11 mouse cellular contexts compared by ENCODE assay signal in genomic region chr17:5377151-5377929, GRCm38 (mm10). TPM values are rescaled to one million over a fixed set of nuclear protein-coding genes. Genes with fewer than 3 reads are reported as not detected.
DNase-seq lines count a peak whose midpoint lies in the region; ATAC-seq and TF ChIP-seq lines count a peak whose summit lies in the region.
"Had no signal": no experiment of that assay in that cellular context is flagged by ENCODE, and none has a peak within 500 bp of the region (broad histone marks: within the 10 kb centered on the region; RNA-seq: fewer than 3 reads in every experiment).

No protein-coding gene starts in this region.

- H3K27me3 ChIP-seq in forebrain, embryonic 14.5 days (replicated peaks; ENCODE audit: control insufficient read depth, insufficient read depth, low read length) = no peaks in the 10 kb centered on the region
- H3K27me3 ChIP-seq: heart, embryonic 15.5 days; lung, embryonic 15.5 days had no signal

- H3K4me3 ChIP-seq in left cerebral cortex, adult 2 months = no peak overlapping the region
- H3K4me3 ChIP-seq in forebrain, embryonic 14.5 days (ENCODE audit: low read depth, low read length) = no peak overlapping the region
- H3K4me3 ChIP-seq: heart, embryonic 15.5 days; lung, embryonic 15.5 days had no signal

- peak; percentile 79 for ATAC-seq in forebrain, embryonic 14.5 days
- peak; percentile 39; the same call in 1 of the 2 replicates for ATAC-seq in megakaryocyte progenitor cell, adult 5-6 weeks (replicated peaks; ENCODE audit: poor library complexity)

- TF ChIP-seq POLR2A in brain, embryonic 14.5 days (IDR thresholded peaks at IDR 0.05; ENCODE audit: borderline replicate concordance, extremely low read depth, insufficient read depth, insufficient read length, poor library complexity, severe bottlenecking) = no peak

- peak overlapping the region; percentile 9; the same call in 1 of the 2 replicates for H3K4me2 ChIP-seq in forebrain, embryonic 14.5 days (ENCODE audit: low read length)
- H3K4me2 ChIP-seq: heart, embryonic 15.5 days; lung, embryonic 15.5 days had no signal

- no peak for TF ChIP-seq CTCF in left cerebral cortex, adult 2 months (IDR thresholded peaks at IDR 0.05)
- TF ChIP-seq CTCF in brain, embryonic 14.5 days (IDR thresholded peaks at IDR 0.05; ENCODE audit: borderline replicate concordance, extremely low read depth, insufficient read depth, insufficient read length) = no peak

- peak overlapping the region; percentile 50; the same call in 1 of the 2 replicates for H3K27ac ChIP-seq in left cerebral cortex, adult 2 months
- H3K27ac ChIP-seq in forebrain, embryonic 14.5 days (ENCODE audit: low read depth, low read length) = no peak overlapping the region; the same call in 1 of the 2 replicates
- H3K27ac ChIP-seq: heart, embryonic 15.5 days; lung, embryonic 15.5 days had no signal

- no peaks in the 10 kb centered on the region for H3K9me3 ChIP-seq in forebrain, embryonic 14.5 days (replicated peaks; ENCODE audit: control insufficient read depth, low read length)
- H3K9me3 ChIP-seq: heart, embryonic 15.5 days; lung, embryonic 15.5 days had no signal

- peaks cover 10% of the 10 kb centered on the region; the same call in 1 of the 2 replicates for H3K4me1 ChIP-seq in forebrain, embryonic 14.5 days (ENCODE audit: control insufficient read depth, insufficient read depth, low read length)
- H3K4me1 ChIP-seq: lung, embryonic 15.5 days had no signal

- intact Hi-C loops in left cerebral cortex, adult 2 months (cut with DNase I) = no loop called here

- no peaks in the 10 kb centered on the region for H3K36me3 ChIP-seq in forebrain, embryonic 14.5 days (ENCODE audit: control insufficient read depth, insufficient read depth, low read length)
- H3K36me3 ChIP-seq: heart, embryonic 15.5 days; lung, embryonic 15.5 days had no signal

- 30% methylated on average over 11 of the region's 11 CpGs for WGBS in forebrain, embryonic 14.5 days

- 0 out of 2 replicates have a peak overlapping the region, but pooled peaks have one; percentile 8 for H3K9ac ChIP-seq in forebrain, embryonic 14.5 days (ENCODE audit: low read length)
- H3K9ac ChIP-seq: heart, embryonic 15.5 days; lung, embryonic 15.5 days had no signal

- no peak for DNase-seq in left cerebral cortex, adult 2 months (ENCODE audit: extremely low spot score in 1 of 2, low spot score in 2 of 2)
- DNase-seq in left cerebral cortex, adult 18-20 months (ENCODE audit: low spot score in 2 of 2) = no peak
- DNase-seq in brain, embryonic 14.5 days (ENCODE audit: low read depth) = peak; percentile 74
- DNase-seq in forebrain, embryonic 14.5 days (ENCODE audit: low spot score) = peak; percentile 51
- DNase-seq in ovary, postnatal 14 days (ENCODE audit: low spot score) = no peak
- no peak for DNase-seq in cerebellum, adult 9-10 months
- DNase-seq in thymus, postnatal 25 days = no peak

RNA-seq across cellular contexts. Expression of gene Ldhal6b, which starts 41.2 kb away (rescaled TPM):
- 1 to 10 TPM in 1 of 2 experiments, under 1 TPM in 1; 0.38 to 1.8 TPM for total RNA-seq in left cerebral cortex, adult 2 months (2021)
- 1 to 10 TPM in 1 of 2 experiments, under 1 TPM in 1; 0.94 to 1.3 TPM for total RNA-seq in left cerebral cortex, adult 18-20 months (2021)
- polyA plus RNA-seq in brain, embryonic 14.5 days (2012; rRNA removed) = 0.57 and 0.86 TPM in 2 replicates
- not detected in 2 replicates for polyA plus RNA-seq in forebrain, embryonic 14.5 days (2014; fragmentation: Nextera tagmentation; extraction: Ambion mirVana)
- total RNA-seq in megakaryocyte progenitor cell, adult 5-6 weeks (2015) = 0.10 and 0.52 TPM in 2 replicates
- 0.57 TPM in 1 of 2 replicates, not detected in the other for total RNA-seq in megakaryocyte progenitor cell, adult 5-6 weeks (2017)
- polyA plus RNA-seq: heart, embryonic 15.5 days; lung, embryonic 15.5 days; thymus, postnatal 0 days had no signal

Comparison
In these comparisons a context has a peak if more than half of its experiments do, and no peak if none do; other contexts are left out.
1. DNase-seq: peak in brain, embryonic 14.5 days (single experiment) and forebrain, embryonic 14.5 days (single experiment); none in left cerebral cortex, adult 2 months (0 of 2), left cerebral cortex, adult 18-20 months (0 of 2), ovary, postnatal 14 days (single experiment), cerebellum, adult 9-10 months (single experiment) and thymus, postnatal 25 days (single experiment).